Mouse (Mus musculus) thymus, postnatal 25 days (tissue): Measurements from ENCODE around the gene Dpp3.
"Not testable (repeated sequence)": the region's sequence is repeated elsewhere in the genome, so short reads cannot be mapped to it uniquely, and the experiment has no call there.

ENCODE experiments used
- DNase-seq: peaks from one replicate; pipeline ENCODE4 v3.0.0; 2022

Dpp3 gene

GRCm38 (mm10) chr19:4891798-4892197 is 36.3 kb downstream of the Dpp3 start:
- no peak for DNase-seq

DNA sequence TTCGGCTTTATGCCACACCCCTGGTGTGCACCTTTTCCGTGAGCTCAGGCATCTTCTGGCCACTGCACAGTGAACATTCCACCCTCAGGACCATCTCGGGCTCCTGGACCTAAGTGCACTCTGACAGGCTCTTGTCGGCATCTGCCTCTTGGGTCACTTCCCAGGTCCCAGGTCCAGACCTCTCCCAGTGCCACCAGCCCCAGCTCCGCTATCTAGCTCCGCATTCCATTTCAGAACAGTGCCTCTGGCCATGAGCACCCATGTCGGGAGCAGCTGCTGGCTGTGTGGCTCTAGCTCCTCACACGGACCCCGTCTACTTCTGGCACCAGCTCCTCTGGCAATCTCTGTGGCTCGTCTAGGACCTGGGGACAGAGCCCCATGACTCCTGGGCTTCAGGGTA is 38.3 kb downstream of the Dpp3 start:
- no peak for DNase-seq

DNA sequence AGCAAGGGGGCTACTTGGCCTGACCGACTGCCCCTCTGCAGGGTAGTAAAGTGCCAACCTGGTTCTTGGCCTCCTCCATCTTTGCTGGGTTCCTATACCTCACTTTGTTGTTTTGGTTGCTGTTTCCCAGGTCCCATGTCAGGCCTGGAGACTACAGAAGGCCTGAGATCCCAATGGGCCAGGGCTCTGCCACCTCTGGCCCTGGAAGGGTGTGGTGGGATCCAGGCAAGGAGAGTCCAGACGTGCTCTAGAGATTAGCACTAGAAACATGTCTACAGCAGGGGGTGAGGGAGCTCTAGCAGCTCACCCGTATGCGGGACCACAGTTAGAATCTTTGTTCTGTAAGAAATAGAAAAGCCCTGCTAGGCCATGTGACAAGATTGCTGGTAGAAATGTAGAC is 44.1 kb downstream of the Dpp3 start:
- no peak for DNase-seq

GRCm38 (mm10) chr19:4879324-4879703 is 48.8 kb downstream of the Dpp3 start:
- DNase-seq: no peak

DNA sequence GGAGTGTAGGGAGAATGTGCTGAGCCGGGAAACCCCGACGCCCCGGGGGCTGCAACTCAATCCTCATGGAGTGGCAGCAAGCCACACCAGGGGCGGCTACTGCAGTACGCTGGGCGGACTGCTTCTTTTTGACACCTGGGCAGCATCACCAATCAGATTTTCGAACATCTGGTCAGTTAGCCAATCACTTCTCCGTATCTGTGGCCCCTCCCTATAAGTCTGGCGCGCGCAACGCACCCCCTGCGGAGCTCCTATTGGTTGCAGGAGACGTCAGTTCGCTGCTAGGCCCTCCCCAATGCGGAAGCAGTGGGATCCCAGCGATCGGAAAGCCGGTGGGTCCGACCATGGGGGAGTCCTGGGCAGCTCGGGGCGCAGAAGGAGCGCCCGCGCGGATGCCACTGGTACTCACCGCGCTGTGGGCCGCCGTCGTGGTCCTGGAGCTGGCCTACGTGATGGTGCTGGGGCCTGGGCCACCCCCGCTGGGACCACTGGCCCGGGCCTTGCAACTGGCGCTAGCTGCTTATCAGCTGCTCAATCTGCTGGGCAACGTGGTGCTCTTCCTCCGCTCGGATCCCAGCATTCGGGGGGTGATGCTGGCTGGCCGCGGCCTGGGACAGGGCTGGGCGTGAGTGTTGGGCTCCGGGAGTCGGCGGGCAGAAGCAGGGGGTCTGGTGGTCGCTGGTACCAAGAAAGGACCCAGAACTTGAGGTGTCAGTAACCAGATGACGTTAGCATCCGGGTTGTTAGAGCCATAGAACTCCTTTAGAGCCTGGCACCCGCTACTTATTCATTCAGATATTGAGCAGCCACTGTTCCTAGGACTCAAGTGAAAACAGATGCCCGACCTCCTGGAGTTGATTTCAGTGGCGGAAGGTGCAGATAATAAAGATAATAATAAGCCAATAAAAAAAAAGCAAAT is 49.4 kb downstream of the Dpp3 start, which contains the start of gene Zdhhc24:
Zdhhc24 (plus strand) TSS at position 264 of the 919 bp plus-strand sequence.
- DNase-seq: peak; percentile 98

DNA sequence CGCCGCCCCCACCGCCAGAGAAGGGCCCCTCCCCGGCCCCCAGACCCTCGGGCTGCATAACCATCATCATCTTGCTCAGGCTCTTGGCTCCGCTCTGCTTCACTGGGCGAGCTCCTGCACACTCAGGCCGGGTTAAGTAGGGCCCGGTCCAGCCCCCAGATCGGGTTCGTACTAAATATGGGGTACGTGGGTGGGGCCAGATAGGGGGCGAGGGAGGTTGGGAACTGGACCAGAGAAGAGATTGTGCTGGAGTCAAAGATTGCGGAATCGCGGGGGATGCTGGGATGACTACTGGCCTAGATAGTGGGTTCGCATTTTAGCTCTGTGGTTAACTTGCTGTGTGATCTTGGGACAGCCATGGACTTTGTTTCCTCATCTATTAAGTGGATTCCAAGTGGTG is 50.3 kb downstream of the Dpp3 start, which contains the start of gene Actn3:
Actn3 (minus strand) TSS at position 125 of the 400 bp plus-strand sequence.
- no peak for DNase-seq

- DNase-seq: no peak
Observed at GRCm38 (mm10) chr19:4876755-4877154, 51.3 kb downstream of the Dpp3 start.

- DNase-seq: no peak
Observed at GRCm38 (mm10) chr19:4876241-4876640, 51.8 kb downstream of the Dpp3 start.

- DNase-seq: not testable (repeated sequence)
Observed at GRCm38 (mm10) chr19:4874613-4875012, 53.5 kb downstream of the Dpp3 start.

DNA sequence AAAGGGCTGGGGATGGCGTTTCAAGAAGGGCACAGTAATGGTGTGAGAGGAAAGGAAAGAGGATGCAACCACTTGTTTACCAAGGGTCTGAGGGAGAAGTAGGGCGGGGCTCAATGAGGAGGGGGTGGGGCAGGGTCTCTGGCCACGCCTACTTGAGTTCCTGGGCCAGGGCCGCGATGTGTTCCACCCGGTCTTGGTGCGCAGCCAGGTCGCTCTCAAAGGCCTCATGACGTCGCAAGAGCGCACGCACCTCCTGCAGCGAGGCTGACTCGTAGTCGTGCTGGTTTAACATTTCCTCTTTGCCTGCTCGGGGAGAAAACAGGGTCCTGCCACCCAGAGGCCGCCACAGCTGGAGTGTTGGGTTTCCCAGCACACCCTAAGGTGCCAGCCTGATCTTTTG is 62.9 kb downstream of the Dpp3 start:
- DNase-seq: peak; percentile 9

GRCm38 (mm10) chr19:4863048-4863447 is 65.0 kb downstream of the Dpp3 start:
- no peak for DNase-seq

GRCm38 (mm10) chr19:4859081-4859480 is 69.0 kb downstream of the Dpp3 start:
- no peak for DNase-seq
